Mouse (Mus musculus): ENCODE measurements around the gene Anp32e.

DNA sequence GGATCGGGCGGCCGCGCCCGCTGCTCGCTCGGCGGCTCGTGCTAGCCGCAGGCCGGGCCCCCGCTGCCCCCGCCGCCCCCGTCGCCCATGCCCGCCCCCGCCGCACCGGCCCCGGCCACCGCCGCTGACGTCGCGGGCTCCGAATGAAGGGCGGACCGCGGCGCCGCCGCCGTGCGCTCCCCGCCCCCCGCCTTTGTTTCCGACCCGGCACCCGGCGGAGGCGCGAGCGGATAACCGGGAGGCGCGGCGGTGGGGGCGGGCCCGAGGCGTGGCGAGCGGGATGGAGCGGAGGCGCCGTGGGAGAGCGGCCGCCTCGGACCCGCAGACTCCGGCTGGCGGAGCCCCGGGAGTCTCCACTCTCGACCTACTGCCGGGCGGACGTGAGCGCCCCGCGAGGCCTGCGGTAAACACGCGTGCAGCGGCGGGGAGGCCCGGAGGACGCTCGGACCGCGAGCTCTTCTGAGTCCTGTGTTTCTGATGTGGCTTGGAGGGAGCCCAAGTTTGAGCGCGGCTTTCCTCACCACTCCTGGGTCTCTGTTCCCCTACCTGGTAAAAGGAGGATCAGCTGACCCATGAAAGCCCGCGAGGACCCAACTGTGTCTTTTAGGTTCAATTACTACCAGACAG lies 66.9 kb downstream of the Anp32e start, which contains the start of gene Plekho1:
- TF ChIP-seq HCFC1 (IDR thresholded peaks at IDR 0.05; ENCODE audit: borderline replicate concordance, insufficient read depth, low read length) (no peak), MAFK (IDR thresholded peaks at IDR 0.05; ENCODE audit: insufficient read depth, low read depth, low read length) (no peak), ZC3H11A (IDR thresholded peaks at IDR 0.05; ENCODE audit: borderline replicate concordance, low read depth, low read length) (no peak), CHD2 (IDR thresholded peaks at IDR 0.05; ENCODE audit: low read depth, low read length) (no peak), ZNF384 (IDR thresholded peaks at IDR 0.05; ENCODE audit: low read depth, low read length) (no peak)

Measured in ES-E14 (cell line).